Mouse (Mus musculus) regulatory T cell (primary cell): ENCODE data around the gene Magi1.

Experiments
- in situ Hi-C: fragments of 300-600 bp; cut with MboI, MseI; formaldehyde crosslinking; loops from one replicate; pipeline ENCODE4 v1.15.1; 2025; ENCODE audit warnings: high pct_unique_total_duplicates

Gene Magi1

GRCm38 (mm10) chr6:93729702-93730101 lies 554.0 kb downstream of the Magi1 start:
- in situ Hi-C loops, result no loop called here

GRCm38 (mm10) chr6:93728791-93729190 lies 554.9 kb downstream of the Magi1 start:
- in situ Hi-C loops, result no loop called here

GRCm38 (mm10) chr6:93727630-93728178 lies 556.0 kb downstream of the Magi1 start:
- in situ Hi-C loops, result no loop called here

GRCm38 (mm10) chr6:93726829-93727455 lies 556.8 kb downstream of the Magi1 start:
- in situ Hi-C loops, result no loop called here

GRCm38 (mm10) chr6:93726121-93726520 lies 557.6 kb downstream of the Magi1 start:
- in situ Hi-C loops, result no loop called here

GRCm38 (mm10) chr6:93724749-93725148 lies 559.0 kb downstream of the Magi1 start:
- in situ Hi-C loops, result no loop called here

GRCm38 (mm10) chr6:93723226-93723625 lies 560.5 kb downstream of the Magi1 start:
- in situ Hi-C loops, result no loop called here

- in situ Hi-C loops, result no loop called here
Observed at GRCm38 (mm10) chr6:93719532-93719931, 564.2 kb downstream of the Magi1 start.

GRCm38 (mm10) chr6:93718385-93718784 lies 565.3 kb downstream of the Magi1 start:
- in situ Hi-C loops, result no loop called here

GRCm38 (mm10) chr6:93717826-93718375 lies 565.8 kb downstream of the Magi1 start:
- in situ Hi-C loops, result no loop called here

- in situ Hi-C loops, result no loop called here
Observed at GRCm38 (mm10) chr6:93716686-93717625, 566.8 kb downstream of the Magi1 start.

GRCm38 (mm10) chr6:93715181-93716180 lies 568.2 kb downstream of the Magi1 start:
- in situ Hi-C loops, result no loop called here

- in situ Hi-C loops, result no loop called here
Observed at GRCm38 (mm10) chr6:93704350-93704749, 579.4 kb downstream of the Magi1 start.

- in situ Hi-C loops, result no loop called here
Observed at GRCm38 (mm10) chr6:93699436-93699835, 584.3 kb downstream of the Magi1 start.

GRCm38 (mm10) chr6:93697956-93698355 lies 585.8 kb downstream of the Magi1 start:
- in situ Hi-C loops, result no loop called here

- in situ Hi-C loops, result no loop called here
Observed at GRCm38 (mm10) chr6:93678766-93679165, 605.0 kb downstream of the Magi1 start.

GRCm38 (mm10) chr6:93666731-93667130 lies 617.0 kb downstream of the Magi1 start:
- in situ Hi-C loops, result no loop called here

GRCm38 (mm10) chr6:93665056-93665805 lies 618.5 kb downstream of the Magi1 start:
- in situ Hi-C loops, result no loop called here

- in situ Hi-C loops, result no loop called here
Observed at GRCm38 (mm10) chr6:93661139-93661538, 622.6 kb downstream of the Magi1 start.

- in situ Hi-C loops, result no loop called here
Observed at GRCm38 (mm10) chr6:93659534-93659933, 624.2 kb downstream of the Magi1 start.
